Mouse (Mus musculus) hindbrain, embryonic 14.5 days (tissue): Measurements from ENCODE around the gene Wdr37. TPM values are rescaled to one million over a fixed set of nuclear protein-coding genes. Genes with fewer than 3 reads are reported as not detected.
"Not testable (repeated sequence)": the region's sequence is repeated elsewhere in the genome, so short reads cannot be mapped to it uniquely, and the experiment has no call there.

Experiments used
- ATAC-seq: fragments of 200-750 bp; cut with Nextera tagmentation; 2 replicates; pipeline ENCODE4 v1.8.0; 2017; ENCODE audit warnings: moderate number of reproducible peaks, mild to moderate bottlenecking, moderate TSS enrichment, moderate library complexity; ENCODE audit not compliant: low FRiP score
- DNase-seq: peaks from one replicate; pipeline ENCODE4 v3.0.0-alpha.2; 2015; ENCODE audit warnings: low spot score
- H3K27ac ChIP-seq: fragments of 300-500 bp; sonication (generic); 2 replicates; pipeline ENCODE4 v1.5.1; 2014; ENCODE audit warnings: mild to moderate bottlenecking, moderate library complexity
- H3K27me3 ChIP-seq: fragments of 300-500 bp; sonication (generic); 2 replicates; pipeline ENCODE4 v1.6.1; 2014; ENCODE audit warnings: mild to moderate bottlenecking, low read length, mixed read lengths; ENCODE audit not compliant: control insufficient read depth, insufficient read depth
- H3K36me3 ChIP-seq: fragments of 300-500 bp; sonication (generic); replicated peaks from 2 replicates; pipeline ENCODE4 v1.6.1; 2014; ENCODE audit not compliant: control insufficient read depth, insufficient read depth
- H3K4me1 ChIP-seq: fragments of 300-500 bp; sonication (generic); replicated peaks from 2 replicates; pipeline ENCODE4 v1.6.1; 2014; ENCODE audit warnings: antibody characterized with exemption, low read length, mixed read lengths; ENCODE audit not compliant: control insufficient read depth, insufficient read depth
- H3K4me2 ChIP-seq: fragments of 300-500 bp; sonication (generic); replicated peaks from 2 replicates; pipeline ENCODE4 v1.6.1; 2014; ENCODE audit warnings: mild to moderate bottlenecking, moderate library complexity
- H3K4me3 ChIP-seq: fragments of 300-500 bp; sonication (generic); replicated peaks from 2 replicates; pipeline ENCODE4 v1.5.1; 2014; ENCODE audit warnings: mild to moderate bottlenecking, low read length
- H3K9ac ChIP-seq: fragments of 300-500 bp; sonication (generic); 2 replicates; pipeline ENCODE4 v1.6.1; 2014
- H3K9me3 ChIP-seq: fragments of 300-500 bp; sonication (generic); 2 replicates; pipeline ENCODE4 v1.6.1; 2016; ENCODE audit warnings: low read length; ENCODE audit not compliant: control insufficient read depth
- WGBS: fragments of 180-500 bp; shearing (Covaris S2); extraction: QIAGEN DNeasy Blood & Tissue Kit; methylation state at CpG from one replicate; pipeline ENCODE4 v1.1.7; 2014; 5-methylcytosine and 5-hydroxymethylcytosine counted together
- polyA plus RNA-seq: library from polyadenylated mRNA; unstranded; fragments of >200 nt; fragmentation: Nextera tagmentation; extraction: Ambion mirVana; gene quantifications from 2 replicates; pipeline ENCODE4 v1.2.1, GENCODE M21; 2014

Gene Wdr37
- polyA plus RNA-seq, 1 experiment from 2014 or later, result 66.8 TPM

- Histone ChIP-seq H3K4me2 (no peak overlapping the region), H3K4me3 (no peak overlapping the region), H3K9me3 (no peaks in the 10 kb centered on the region), H3K27me3 (no peaks in the 10 kb centered on the region), H3K27ac (no peak overlapping the region), H3K36me3 (peaks cover 66% of the 10 kb centered on the region), H3K4me1 (no peaks in the 10 kb centered on the region), H3K9ac (no peak overlapping the region)
- DNase-seq, result no peak
- ATAC-seq, result no peak
- 43% methylated on average over 1 of the region's 1 CpGs for WGBS
Measured at GRCm38 (mm10) chr13:8849311-8849710, 22.4 kb downstream of the Wdr37 start.

- Histone ChIP-seq H3K36me3 (peaks cover 64% of the 10 kb centered on the region), H3K4me3 (no peak overlapping the region), H3K27ac (no peak overlapping the region), H3K27me3 (no peaks in the 10 kb centered on the region), H3K9ac (no peak overlapping the region), H3K4me2 (no peak overlapping the region), H3K4me1 (no peaks in the 10 kb centered on the region), H3K9me3 (no peaks in the 10 kb centered on the region)
- DNase-seq, result no peak
- no peak for ATAC-seq
- 60% methylated on average over 2 of the region's 2 CpGs for WGBS
Measured at GRCm38 (mm10) chr13:8847702-8848101, 24.0 kb downstream of the Wdr37 start.

GRCm38 (mm10) chr13:8842273-8842672, 29.4 kb downstream of the Wdr37 start:
- Histone ChIP-seq H3K4me3 (no peak overlapping the region), H3K36me3 (peaks cover 87% of the 10 kb centered on the region)
- DNase-seq, result no peak

GRCm38 (mm10) chr13:8841846-8842245, 29.9 kb downstream of the Wdr37 start:
- H3K4me2 ChIP-seq, H3K4me1 ChIP-seq, H3K9me3 ChIP-seq, H3K4me3 ChIP-seq, ATAC-seq, DNase-seq, H3K27ac ChIP-seq, H3K9ac ChIP-seq, H3K27me3 ChIP-seq: not testable (repeated sequence)
- WGBS, result 96% methylated on average over 7 of the region's 7 CpGs
- peaks cover 83% of the 10 kb centered on the region for H3K36me3 ChIP-seq

More at GRCm38 (mm10) chr13:8842273-8842672, 29.4 kb downstream of the Wdr37 start:
- Histone ChIP-seq H3K4me1 (no peaks in the 10 kb centered on the region), H3K4me2 (no peak overlapping the region), H3K9ac (no peak overlapping the region), H3K9me3 (no peaks in the 10 kb centered on the region), H3K27ac (no peak overlapping the region), H3K27me3 (no peaks in the 10 kb centered on the region)
- no peak for ATAC-seq
- WGBS, result 96% methylated on average over 3 of the region's 3 CpGs

GRCm38 (mm10) chr13:8840941-8841340, 30.8 kb downstream of the Wdr37 start:
- H3K4me1 ChIP-seq, result no peaks in the 10 kb centered on the region
- no peak overlapping the region for H3K4me2 ChIP-seq
- H3K27me3 ChIP-seq, result no peaks in the 10 kb centered on the region
- 90% methylated on average over 2 of the region's 2 CpGs for WGBS
- ATAC-seq (no peak), DNase-seq (no peak)
- H3K9me3 ChIP-seq, result no peaks in the 10 kb centered on the region
- no peak overlapping the region for H3K4me3 ChIP-seq
- H3K36me3 ChIP-seq, result peaks cover 84% of the 10 kb centered on the region
- no peak overlapping the region for H3K27ac ChIP-seq
- H3K9ac ChIP-seq, result no peak overlapping the region

DNA sequence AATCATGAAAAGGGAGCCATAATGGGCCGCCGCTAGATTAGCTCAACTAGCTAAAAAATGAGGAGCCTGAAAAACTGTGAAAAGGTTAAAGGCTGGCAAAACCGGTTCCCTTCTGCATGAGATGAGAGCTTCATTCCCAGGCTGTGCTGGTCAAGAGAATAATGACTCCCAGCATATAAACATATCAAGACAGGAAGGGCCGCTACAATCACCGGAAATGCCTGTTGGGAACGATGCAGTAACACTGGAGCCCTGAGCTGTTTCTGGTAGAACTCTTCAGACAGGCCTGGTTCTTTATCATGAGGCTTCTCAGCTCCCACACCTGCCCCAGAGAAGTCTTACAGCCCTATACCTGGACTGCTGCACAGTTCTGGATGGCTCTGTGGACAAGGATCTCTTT, 31.8 kb downstream of the Wdr37 start:
- Histone ChIP-seq H3K9ac (no peak overlapping the region), H3K9me3 (no peaks in the 10 kb centered on the region), H3K4me2 (no peak overlapping the region), H3K4me3 (no peak overlapping the region), H3K27me3 (no peaks in the 10 kb centered on the region), H3K36me3 (peaks cover 85% of the 10 kb centered on the region), H3K4me1 (no peaks in the 10 kb centered on the region), H3K27ac (no peak overlapping the region)
- WGBS, result 88% methylated on average over 6 of the region's 6 CpGs
- ATAC-seq (no peak), DNase-seq (no peak)

- peaks cover 90% of the 10 kb centered on the region for H3K36me3 ChIP-seq
- H3K4me3 ChIP-seq, result no peak overlapping the region
- H3K27ac ChIP-seq, result no peak overlapping the region
- H3K9me3 ChIP-seq, result no peaks in the 10 kb centered on the region
- no peak for ATAC-seq
- H3K27me3 ChIP-seq, result no peaks in the 10 kb centered on the region
- 90% methylated on average over 10 of the region's 10 CpGs for WGBS
- DNase-seq, result no peak
- no peaks in the 10 kb centered on the region for H3K4me1 ChIP-seq
- no peak overlapping the region for H3K4me2 ChIP-seq
- H3K9ac ChIP-seq, result no peak overlapping the region
Measured at GRCm38 (mm10) chr13:8839111-8839510, 32.6 kb downstream of the Wdr37 start.

GRCm38 (mm10) chr13:8838394-8838793, 33.3 kb downstream of the Wdr37 start:
- ATAC-seq, result no peak
- no peaks in the 10 kb centered on the region for H3K27me3 ChIP-seq
- no peaks in the 10 kb centered on the region for H3K4me1 ChIP-seq
- no peak for DNase-seq
- H3K36me3 ChIP-seq, result peaks cover 91% of the 10 kb centered on the region
- H3K4me2 ChIP-seq, result no peak overlapping the region
- no peak overlapping the region for H3K9ac ChIP-seq
- WGBS, result 31% methylated on average over 3 of the region's 3 CpGs
- H3K9me3 ChIP-seq, result no peaks in the 10 kb centered on the region
- no peak overlapping the region for H3K27ac ChIP-seq
- no peak overlapping the region for H3K4me3 ChIP-seq

DNA sequence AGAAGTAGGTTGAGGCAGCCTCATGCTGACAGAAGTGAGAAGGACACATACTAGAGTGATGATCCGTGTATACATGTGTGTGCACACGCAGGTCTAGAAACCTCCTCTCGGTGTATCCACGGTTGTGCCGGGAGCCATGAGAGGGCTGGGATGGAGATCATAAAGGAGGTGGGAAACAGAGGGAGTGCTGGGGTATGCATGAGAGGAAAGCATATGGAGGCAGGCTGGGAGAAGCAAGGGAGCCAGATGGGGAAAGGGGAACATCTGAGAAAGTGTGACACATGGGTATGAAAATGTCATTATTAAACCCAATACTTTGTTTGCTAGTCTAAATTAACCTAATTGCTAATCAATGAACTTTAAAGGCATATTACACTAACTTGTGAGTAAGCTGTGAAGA, 37.1 kb downstream of the Wdr37 start:
- WGBS, result 94% methylated on average over 5 of the region's 5 CpGs
- Histone ChIP-seq H3K4me1 (peaks cover 5% of the 10 kb centered on the region; the same call in 1 of the 2 replicates), H3K9ac (no peak overlapping the region), H3K36me3 (peaks cover 73% of the 10 kb centered on the region), H3K4me2 (no peak overlapping the region), H3K4me3 (no peak overlapping the region), H3K9me3 (no peaks in the 10 kb centered on the region), H3K27ac (no peak overlapping the region), H3K27me3 (no peaks in the 10 kb centered on the region)
- no peak for ATAC-seq
- DNase-seq, result no peak
